Mouse (Mus musculus): ENCODE results near the gene Serinc5. TPM values are rescaled to one million over a fixed set of nuclear protein-coding genes. Genes with fewer than 3 reads are reported as not detected.

Serinc5 gene
- polyA plus RNA-seq, 1 experiment from 2014 or later, result 22.5 TPM

GRCm38 (mm10) chr13:92711821-92712220 lies 100.9 kb downstream of the Serinc5 start:
- WGBS, result 92% methylated on average over 1 of the region's 1 CpGs
- Histone ChIP-seq H3K4me2 (replicated peaks) (no peak overlapping the region), H3K27ac (replicated peaks) (no peak overlapping the region), H3K27me3 (no peaks in the 10 kb centered on the region), H3K9ac (replicated peaks) (no peak overlapping the region), H3K9me3 (no peaks in the 10 kb centered on the region), H3K4me1 (no peaks in the 10 kb centered on the region), H3K4me3 (no peak overlapping the region), H3K36me3 (no peaks in the 10 kb centered on the region)
- no peak for ATAC-seq (replicated peaks)

- ATAC-seq (replicated peaks), result no peak
- H3K9me3 ChIP-seq, result no peaks in the 10 kb centered on the region
- no peaks in the 10 kb centered on the region for H3K4me1 ChIP-seq
- 91% methylated on average over 4 of the region's 4 CpGs for WGBS
- H3K27ac ChIP-seq (replicated peaks), result no peak overlapping the region
- no peaks in the 10 kb centered on the region for H3K36me3 ChIP-seq
- no peak overlapping the region for H3K9ac ChIP-seq (replicated peaks)
- H3K4me2 ChIP-seq (replicated peaks), result no peak overlapping the region
- no peak overlapping the region for H3K4me3 ChIP-seq
- H3K27me3 ChIP-seq, result no peaks in the 10 kb centered on the region
Observed at GRCm38 (mm10) chr13:92712619-92713018, 101.7 kb downstream of the Serinc5 start.

DNA sequence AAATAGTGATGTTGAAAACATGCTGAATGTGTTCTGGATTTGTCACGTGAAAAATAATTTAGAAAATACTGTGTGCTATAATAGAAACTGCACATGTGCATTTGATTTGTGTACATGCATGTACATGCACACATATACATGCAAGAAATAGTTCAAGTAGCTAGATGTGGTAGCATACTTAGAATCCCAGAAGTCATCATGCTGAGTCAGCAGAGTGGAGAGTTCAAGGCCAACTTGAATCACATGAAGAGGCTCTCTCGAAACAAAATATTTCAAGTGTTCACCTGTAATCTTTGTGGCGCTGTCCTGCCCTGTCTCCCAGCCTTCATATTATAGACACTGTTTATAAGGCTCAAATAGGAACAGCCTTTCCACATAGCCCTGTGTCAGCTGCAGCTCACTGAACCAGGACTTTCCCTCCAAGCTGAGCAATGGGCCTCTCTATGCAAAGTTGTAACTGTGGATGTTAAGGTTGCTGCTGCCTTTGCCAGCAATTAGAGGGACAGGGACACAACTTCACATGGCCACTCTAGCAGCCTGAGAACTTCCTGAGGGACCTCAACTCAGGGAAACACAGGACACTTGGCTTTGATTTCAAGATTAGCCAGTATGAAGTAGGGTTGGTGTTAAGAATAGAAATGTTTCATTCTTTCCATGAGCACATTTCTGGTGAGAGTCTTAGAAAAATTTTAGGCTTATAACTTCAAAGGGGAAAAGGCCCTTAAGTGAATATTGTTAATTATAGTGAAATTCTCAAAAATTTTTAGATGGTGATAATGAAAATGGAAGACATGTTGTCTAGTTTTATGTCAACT lies 107.2 kb downstream of the Serinc5 start:
- Histone ChIP-seq H3K4me1 (no peaks in the 10 kb centered on the region), H3K4me3 (no peak overlapping the region), H3K9ac (replicated peaks) (no peak overlapping the region), H3K27ac (replicated peaks) (no peak overlapping the region), H3K4me2 (replicated peaks) (no peak overlapping the region), H3K36me3 (no peaks in the 10 kb centered on the region), H3K27me3 (no peaks in the 10 kb centered on the region), H3K9me3 (no peaks in the 10 kb centered on the region)
- no peak for ATAC-seq (replicated peaks)
- 98% methylated on average over 3 of the region's 3 CpGs for WGBS

- no peak overlapping the region for H3K9ac ChIP-seq (replicated peaks)
- ATAC-seq (replicated peaks), result no peak
- no peak overlapping the region for H3K4me3 ChIP-seq
- H3K27me3 ChIP-seq, result no peaks in the 10 kb centered on the region
- WGBS, result 92% methylated on average over 4 of the region's 4 CpGs
- H3K27ac ChIP-seq (replicated peaks), result no peak overlapping the region
- no peaks in the 10 kb centered on the region for H3K36me3 ChIP-seq
- no peaks in the 10 kb centered on the region for H3K4me1 ChIP-seq
- H3K4me2 ChIP-seq (replicated peaks), result no peak overlapping the region
- H3K9me3 ChIP-seq, result no peaks in the 10 kb centered on the region
Observed at GRCm38 (mm10) chr13:92721006-92721405, 110.1 kb downstream of the Serinc5 start.

DNA sequence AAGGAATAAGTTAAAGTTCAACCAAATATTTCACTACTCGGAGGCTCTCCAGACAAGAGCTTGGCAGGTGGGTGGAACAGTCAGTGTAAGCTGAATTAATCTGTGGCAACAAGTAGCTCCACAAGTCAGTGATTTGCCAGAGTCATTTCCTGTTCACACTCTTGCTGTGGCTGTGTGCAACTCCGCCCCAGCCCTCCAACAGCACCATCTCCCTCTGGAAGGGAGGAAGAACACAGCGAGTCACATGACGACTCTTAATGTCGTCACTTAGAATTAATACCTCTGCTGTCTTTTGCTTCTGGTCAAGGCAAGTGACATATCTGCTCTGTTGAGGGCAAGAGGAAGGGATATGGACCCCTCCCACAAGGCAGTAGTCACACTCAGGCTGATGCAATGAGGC lies 111.5 kb downstream of the Serinc5 start:
- no peaks in the 10 kb centered on the region for H3K36me3 ChIP-seq
- no peaks in the 10 kb centered on the region for H3K9me3 ChIP-seq
- no peak for ATAC-seq (replicated peaks)
- no peak overlapping the region for H3K9ac ChIP-seq (replicated peaks)
- no peaks in the 10 kb centered on the region for H3K27me3 ChIP-seq
- no peak overlapping the region for H3K4me3 ChIP-seq
- no peaks in the 10 kb centered on the region for H3K4me1 ChIP-seq
- no peak overlapping the region for H3K4me2 ChIP-seq (replicated peaks)
- H3K27ac ChIP-seq (replicated peaks), result no peak overlapping the region
- WGBS, result 72% methylated on average over 5 of the region's 5 CpGs

- ATAC-seq (replicated peaks), result no peak
- Histone ChIP-seq H3K36me3 (no peaks in the 10 kb centered on the region), H3K4me3 (no peak overlapping the region), H3K9ac (replicated peaks) (no peak overlapping the region), H3K27ac (replicated peaks) (no peak overlapping the region), H3K9me3 (no peaks in the 10 kb centered on the region), H3K4me2 (replicated peaks) (no peak overlapping the region), H3K27me3 (no peaks in the 10 kb centered on the region), H3K4me1 (peaks cover 30% of the 10 kb centered on the region)
- 68% methylated on average over 13 of the region's 13 CpGs for whole genome bisulfite sequencing
Observed at GRCm38 (mm10) chr13:92729811-92730210, 118.9 kb downstream of the Serinc5 start.

- ATAC-seq (replicated peaks), result no peak
- Histone ChIP-seq H3K9ac (replicated peaks) (no peak overlapping the region), H3K4me1 (peaks cover 42% of the 10 kb centered on the region), H3K4me3 (no peak overlapping the region), H3K9me3 (no peaks in the 10 kb centered on the region), H3K27me3 (no peaks in the 10 kb centered on the region), H3K4me2 (replicated peaks) (no peak overlapping the region), H3K36me3 (no peaks in the 10 kb centered on the region), H3K27ac (replicated peaks) (peak overlapping the region; percentile 91)
- WGBS, result 61% methylated on average over 6 of the region's 6 CpGs
Observed at GRCm38 (mm10) chr13:92731811-92732210, 120.9 kb downstream of the Serinc5 start.

- H3K36me3 ChIP-seq, result no peaks in the 10 kb centered on the region
- peak overlapping the region; percentile 91 for H3K27ac ChIP-seq (replicated peaks)
- ATAC-seq (replicated peaks), result no peak
- WGBS, result 71% methylated on average over 5 of the region's 5 CpGs
- H3K9ac ChIP-seq (replicated peaks), result no peak overlapping the region
- no peak overlapping the region for H3K4me2 ChIP-seq (replicated peaks)
- H3K27me3 ChIP-seq, result no peaks in the 10 kb centered on the region
- peaks cover 47% of the 10 kb centered on the region for H3K4me1 ChIP-seq
- H3K4me3 ChIP-seq, result no peak overlapping the region
- no peaks in the 10 kb centered on the region for H3K9me3 ChIP-seq
Observed at GRCm38 (mm10) chr13:92732836-92733235, 121.9 kb downstream of the Serinc5 start.

DNA sequence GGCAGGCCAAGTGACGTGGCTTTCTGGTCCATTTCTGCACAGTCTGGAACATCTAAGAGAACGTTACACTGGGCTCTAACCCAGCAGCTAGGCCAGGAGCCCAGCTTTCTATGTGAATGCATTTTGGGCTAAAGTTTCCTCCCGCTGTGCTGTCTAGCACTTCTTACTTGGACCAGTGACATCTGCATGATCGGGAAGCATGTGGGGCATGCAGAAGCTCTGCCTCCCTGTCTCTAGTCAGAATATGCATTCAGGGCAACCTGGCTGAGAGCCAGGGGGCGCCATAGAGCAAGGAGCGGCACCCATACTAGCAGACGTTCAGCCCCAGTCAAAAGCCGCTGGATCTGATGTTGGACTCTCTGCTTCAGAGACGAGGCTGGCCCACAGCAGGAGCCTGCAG lies 122.4 kb downstream of the Serinc5 start:
- WGBS, result 24% methylated on average over 9 of the region's 9 CpGs
- Histone ChIP-seq H3K27ac (replicated peaks) (peak overlapping the region; percentile 91), H3K36me3 (no peaks in the 10 kb centered on the region), H3K4me3 (no peak overlapping the region), H3K9me3 (no peaks in the 10 kb centered on the region), H3K27me3 (no peaks in the 10 kb centered on the region), H3K9ac (replicated peaks) (no peak overlapping the region), H3K4me2 (replicated peaks) (no peak overlapping the region), H3K4me1 (peaks cover 47% of the 10 kb centered on the region)
- ATAC-seq (replicated peaks), result peak; percentile 49

- 47% methylated on average over 11 of the region's 11 CpGs for WGBS
- no peaks in the 10 kb centered on the region for H3K27me3 ChIP-seq
- H3K9me3 ChIP-seq, result no peaks in the 10 kb centered on the region
- H3K27ac ChIP-seq (replicated peaks), result peak overlapping the region; percentile 91
- no peaks in the 10 kb centered on the region for H3K36me3 ChIP-seq
- no peak overlapping the region for H3K4me2 ChIP-seq (replicated peaks)
- no peak overlapping the region for H3K4me3 ChIP-seq
- no peak overlapping the region for H3K9ac ChIP-seq (replicated peaks)
- ATAC-seq (replicated peaks), result peak; percentile 68
- peaks cover 47% of the 10 kb centered on the region for H3K4me1 ChIP-seq
Observed at GRCm38 (mm10) chr13:92733741-92734140, 122.8 kb downstream of the Serinc5 start.

- no peak overlapping the region for H3K4me2 ChIP-seq (replicated peaks)
- no peaks in the 10 kb centered on the region for H3K36me3 ChIP-seq
- H3K27me3 ChIP-seq, result no peaks in the 10 kb centered on the region
- H3K4me1 ChIP-seq, result peaks cover 47% of the 10 kb centered on the region
- 41% methylated on average over 1 of the region's 1 CpGs for WGBS
- H3K9ac ChIP-seq (replicated peaks), result no peak overlapping the region
- H3K4me3 ChIP-seq, result no peak overlapping the region
- H3K27ac ChIP-seq (replicated peaks), result peak overlapping the region; percentile 91
- no peak for ATAC-seq (replicated peaks)
- H3K9me3 ChIP-seq, result no peaks in the 10 kb centered on the region
Observed at GRCm38 (mm10) chr13:92735693-92736092, 124.8 kb downstream of the Serinc5 start.

DNA sequence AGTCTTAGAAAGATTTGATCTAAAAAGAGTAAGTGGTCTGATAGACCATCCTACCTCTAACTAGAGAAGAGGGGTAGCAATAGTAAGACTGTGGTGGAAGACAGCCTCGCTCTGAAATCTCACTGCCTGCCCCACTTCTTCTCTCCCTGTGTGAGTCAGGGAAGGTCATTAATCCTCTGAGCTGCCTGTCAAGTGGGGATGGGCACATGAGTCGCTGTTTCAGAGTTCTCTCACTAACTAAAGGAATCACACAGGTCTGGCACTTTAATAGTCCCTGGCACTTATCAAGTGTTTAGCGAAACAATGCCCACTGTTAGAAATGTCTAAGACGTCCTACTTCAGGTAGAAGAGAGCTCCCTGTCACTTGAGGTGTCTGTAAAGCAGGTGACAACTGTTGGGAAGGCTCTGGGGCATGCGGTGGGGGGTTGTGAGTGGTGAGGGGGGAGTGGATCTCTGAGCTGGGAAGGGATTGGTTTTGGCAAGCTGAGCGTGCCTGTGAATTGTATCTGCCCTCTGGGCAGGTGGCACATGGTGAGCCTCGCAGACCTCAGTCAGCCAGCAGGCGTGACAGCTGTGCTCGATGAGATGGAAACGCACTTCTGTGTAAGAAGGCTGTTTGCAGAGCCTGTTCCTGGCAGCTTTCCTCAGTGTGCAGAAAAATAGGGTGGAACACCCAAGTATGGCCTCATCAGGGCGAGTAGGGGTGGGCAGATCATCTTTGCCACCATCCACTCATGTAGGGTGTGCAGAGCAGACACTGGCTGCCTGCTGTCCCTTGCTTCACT lies 125.8 kb downstream of the Serinc5 start:
- Histone ChIP-seq H3K4me1 (peaks cover 46% of the 10 kb centered on the region), H3K4me2 (replicated peaks) (no peak overlapping the region), H3K9ac (replicated peaks) (no peak overlapping the region), H3K36me3 (no peaks in the 10 kb centered on the region), H3K9me3 (no peaks in the 10 kb centered on the region), H3K4me3 (no peak overlapping the region), H3K27ac (replicated peaks) (peak overlapping the region; percentile 84), H3K27me3 (no peaks in the 10 kb centered on the region)
- peak; percentile 75 for ATAC-seq (replicated peaks)
- WGBS, result 30% methylated on average over 11 of the region's 11 CpGs
